Mouse (Mus musculus): ENCODE measurements around the gene Chd9.
"Not testable (repeated sequence)": the region's sequence is repeated elsewhere in the genome, so short reads cannot be mapped to it uniquely, and the experiment has no call there.

Chd9 gene

GRCm38 (mm10) chr8:90869920-90870777, 42.0 kb downstream of the Chd9 start:
- no peak for DNase-seq (ENCODE audit: low read depth, low spot score)

GRCm38 (mm10) chr8:90871375-90872080, 43.4 kb downstream of the Chd9 start:
- no peak for DNase-seq (ENCODE audit: low read depth, low spot score)

GRCm38 (mm10) chr8:90873051-90873450, 44.9 kb downstream of the Chd9 start:
- DNase-seq (ENCODE audit: low read depth, low spot score): no peak

- DNase-seq (ENCODE audit: low read depth, low spot score): no peak
These were observed 48.1 kb downstream of the Chd9 start for GRCm38 (mm10) chr8:90876213-90876721.

- DNase-seq (ENCODE audit: low read depth, low spot score): peak; percentile 74
These were observed 48.7 kb downstream of the Chd9 start for GRCm38 (mm10) chr8:90876722-90877429.

GRCm38 (mm10) chr8:90877430-90877975, 49.4 kb downstream of the Chd9 start:
- DNase-seq (ENCODE audit: low read depth, low spot score): no peak

- DNase-seq (ENCODE audit: low read depth, low spot score): no peak
These were observed 50.4 kb downstream of the Chd9 start for GRCm38 (mm10) chr8:90878551-90878950.

- no peak for DNase-seq (ENCODE audit: low read depth, low spot score)
These were observed 51.9 kb downstream of the Chd9 start for GRCm38 (mm10) chr8:90880041-90880440.

GRCm38 (mm10) chr8:90881181-90881580, 53.0 kb downstream of the Chd9 start:
- no peak for DNase-seq (ENCODE audit: low read depth, low spot score)

- DNase-seq (ENCODE audit: low read depth, low spot score): no peak
These were observed 54.0 kb downstream of the Chd9 start for GRCm38 (mm10) chr8:90882088-90882691.

GRCm38 (mm10) chr8:90885671-90886368, 57.7 kb downstream of the Chd9 start:
- no peak for DNase-seq (ENCODE audit: low read depth, low spot score)

- DNase-seq (ENCODE audit: low read depth, low spot score): not testable (repeated sequence)
These were observed 58.2 kb downstream of the Chd9 start for GRCm38 (mm10) chr8:90886369-90886712.

GRCm38 (mm10) chr8:90887328-90887727, 59.2 kb downstream of the Chd9 start:
- DNase-seq (ENCODE audit: low read depth, low spot score): not testable (repeated sequence)

GRCm38 (mm10) chr8:90891872-90892578, 63.9 kb downstream of the Chd9 start:
- no peak for DNase-seq (ENCODE audit: low read depth, low spot score)

GRCm38 (mm10) chr8:90892579-90892919, 64.4 kb downstream of the Chd9 start:
- no peak for DNase-seq (ENCODE audit: low read depth, low spot score)

- no peak for DNase-seq (ENCODE audit: low read depth, low spot score)
These were observed 66.2 kb downstream of the Chd9 start for GRCm38 (mm10) chr8:90894231-90894914.

- no peak for DNase-seq (ENCODE audit: low read depth, low spot score)
These were observed 69.2 kb downstream of the Chd9 start for GRCm38 (mm10) chr8:90897343-90897742.

GRCm38 (mm10) chr8:90898578-90898977, 70.4 kb downstream of the Chd9 start:
- DNase-seq (ENCODE audit: low read depth, low spot score): no peak

- no peak for DNase-seq (ENCODE audit: low read depth, low spot score)
These were observed 73.8 kb downstream of the Chd9 start for GRCm38 (mm10) chr8:90902002-90902401.

Measured in retina, adult 2 months (tissue).